Mouse (Mus musculus) hindbrain, embryonic 11.5 days (tissue): Measurements from ENCODE around the gene Npas3. TPM values are rescaled to one million over a fixed set of nuclear protein-coding genes. Genes with fewer than 3 reads are reported as not detected.
A peak's percentile ranks its signal among the peaks of the same experiment; 100 is the strongest.

ENCODE experiments used
- ATAC-seq: fragments of 200-750 bp; cut with Nextera tagmentation; 2 replicates; pipeline ENCODE4 v1.8.0; 2017; ENCODE audit warnings: mild to moderate bottlenecking, moderate TSS enrichment, moderate library complexity; ENCODE audit not compliant: low FRiP score
- DNase-seq: peaks from one replicate; pipeline ENCODE4 v3.0.0-alpha.2; 2015; ENCODE audit warnings: low spot score
- H3K27ac ChIP-seq: fragments of 300-500 bp; sonication (generic); 2 replicates; pipeline ENCODE4 v1.5.1; 2014; ENCODE audit warnings: mild to moderate bottlenecking, low read depth, low read length
- H3K27me3 ChIP-seq: fragments of 300-500 bp; sonication (generic); 2 replicates; pipeline ENCODE4 v1.6.1; 2014; ENCODE audit warnings: mild to moderate bottlenecking, low read length, moderate library complexity, mixed read lengths; ENCODE audit not compliant: control insufficient read depth, insufficient read depth
- H3K36me3 ChIP-seq: fragments of 300-500 bp; sonication (generic); 2 replicates; pipeline ENCODE4 v1.6.1; 2014; ENCODE audit warnings: mild to moderate bottlenecking, low read length, moderate library complexity, mixed read lengths; ENCODE audit not compliant: control insufficient read depth, insufficient read depth
- H3K4me1 ChIP-seq: fragments of 300-500 bp; sonication (generic); replicated peaks from 2 replicates; pipeline ENCODE4 v1.6.1; 2014; ENCODE audit warnings: low read length, mixed read lengths; ENCODE audit not compliant: control insufficient read depth, insufficient read depth
- H3K4me2 ChIP-seq: fragments of 300-500 bp; sonication (generic); replicated peaks from 2 replicates; pipeline ENCODE4 v1.6.1; 2014; ENCODE audit warnings: mild to moderate bottlenecking, low read depth, low read length
- H3K4me3 ChIP-seq: fragments of 300-500 bp; sonication (generic); 2 replicates; pipeline ENCODE4 v1.5.1; 2014; ENCODE audit warnings: low read depth, low read length
- H3K9ac ChIP-seq: fragments of 300-500 bp; sonication (generic); 2 replicates; pipeline ENCODE4 v1.6.1; 2014; ENCODE audit warnings: low read depth, low read length
- H3K9me3 ChIP-seq: fragments of 300-500 bp; sonication (generic); 2 replicates; pipeline ENCODE4 v1.6.1; 2016; ENCODE audit warnings: low read length; ENCODE audit not compliant: control insufficient read depth
- WGBS: fragments of 180-500 bp; shearing (Covaris S2); extraction: QIAGEN DNeasy Blood & Tissue Kit; methylation state at CpG from one replicate; pipeline ENCODE4 v1.1.7; 2014; 5-methylcytosine and 5-hydroxymethylcytosine counted together
- polyA plus RNA-seq: library from polyadenylated mRNA; unstranded; fragments of >200 nt; fragmentation: Nextera tagmentation; extraction: Ambion mirVana; gene quantifications from 2 replicates; pipeline ENCODE4 v1.2.1, GENCODE M21; 2014

The Npas3 gene
- polyA plus RNA-seq, 1 experiment from 2014 or later: 19.7 TPM

- H3K36me3 ChIP-seq: no peaks in the 10 kb centered on the region
- 65% methylated on average over 27 of the region's 27 CpGs for WGBS
- peaks cover 16% of the 10 kb centered on the region for H3K27me3 ChIP-seq
- no peaks in the 10 kb centered on the region for H3K9me3 ChIP-seq
- H3K4me3 ChIP-seq: no peak overlapping the region
- H3K4me2 ChIP-seq: peak overlapping the region; percentile 55
- ATAC-seq (no peak; the same call in 1 of the 2 replicates), DNase-seq (peak; percentile 30)
- no peak overlapping the region for H3K27ac ChIP-seq
- no peak overlapping the region for H3K9ac ChIP-seq
- H3K4me1 ChIP-seq: peaks cover 5% of the 10 kb centered on the region; the same call in 1 of the 2 replicates
Observed at GRCm38 (mm10) chr12:54068757-54069146, 820.3 kb downstream of the Npas3 start.

- Histone ChIP-seq H3K4me3 (no peak overlapping the region), H3K9me3 (no peaks in the 10 kb centered on the region), H3K36me3 (no peaks in the 10 kb centered on the region), H3K27me3 (no peaks in the 10 kb centered on the region; the same call in 1 of the 2 replicates), H3K27ac (no peak overlapping the region), H3K4me1 (no peaks in the 10 kb centered on the region), H3K4me2 (no peak overlapping the region), H3K9ac (no peak overlapping the region)
- DNase-seq: no peak
- ATAC-seq: no peak
- 93% methylated on average over 2 of the region's 2 CpGs for WGBS
Observed at GRCm38 (mm10) chr12:54074012-54074411, 825.5 kb downstream of the Npas3 start.

- Histone ChIP-seq H3K4me3 (no peak overlapping the region), H3K4me2 (no peak overlapping the region), H3K4me1 (no peaks in the 10 kb centered on the region), H3K36me3 (no peaks in the 10 kb centered on the region), H3K27ac (no peak overlapping the region), H3K9ac (no peak overlapping the region), H3K27me3 (no peaks in the 10 kb centered on the region), H3K9me3 (no peaks in the 10 kb centered on the region)
- ATAC-seq (no peak), DNase-seq (no peak)
- 99% methylated on average over 3 of the region's 3 CpGs for WGBS
Observed at GRCm38 (mm10) chr12:54080996-54081395, 832.5 kb downstream of the Npas3 start.

GRCm38 (mm10) chr12:54093729-54094128 lies 845.3 kb downstream of the Npas3 start:
- no peak overlapping the region for H3K4me2 ChIP-seq
- H3K9ac ChIP-seq: no peak overlapping the region
- H3K4me1 ChIP-seq: no peaks in the 10 kb centered on the region
- H3K9me3 ChIP-seq: no peaks in the 10 kb centered on the region
- DNase-seq (no peak), ATAC-seq (no peak)
- 80% methylated on average over 8 of the region's 8 CpGs for whole genome bisulfite sequencing
- no peaks in the 10 kb centered on the region for H3K27me3 ChIP-seq
- H3K27ac ChIP-seq: no peak overlapping the region
- H3K4me3 ChIP-seq: no peak overlapping the region
- H3K36me3 ChIP-seq: no peaks in the 10 kb centered on the region

GRCm38 (mm10) chr12:54096492-54096891 lies 848.0 kb downstream of the Npas3 start:
- Histone ChIP-seq H3K9me3 (no peaks in the 10 kb centered on the region), H3K4me1 (no peaks in the 10 kb centered on the region), H3K27ac (no peak overlapping the region), H3K9ac (no peak overlapping the region), H3K36me3 (no peaks in the 10 kb centered on the region), H3K4me3 (no peak overlapping the region), H3K27me3 (no peaks in the 10 kb centered on the region), H3K4me2 (no peak overlapping the region)
- 78% methylated on average over 2 of the region's 2 CpGs for WGBS
- ATAC-seq (no peak), DNase-seq (no peak)

GRCm38 (mm10) chr12:54098136-54098535 lies 849.7 kb downstream of the Npas3 start:
- ATAC-seq: no peak
- H3K4me1 ChIP-seq: no peaks in the 10 kb centered on the region
- no peak overlapping the region for H3K4me3 ChIP-seq
- H3K4me2 ChIP-seq: no peak overlapping the region
- H3K27ac ChIP-seq: no peak overlapping the region
- WGBS: 80% methylated on average over 6 of the region's 6 CpGs
- no peaks in the 10 kb centered on the region for H3K27me3 ChIP-seq
- no peak for DNase-seq
- no peak overlapping the region for H3K9ac ChIP-seq
- H3K9me3 ChIP-seq: no peaks in the 10 kb centered on the region
- H3K36me3 ChIP-seq: no peaks in the 10 kb centered on the region

- H3K27ac ChIP-seq: no peak overlapping the region
- H3K27me3 ChIP-seq: no peaks in the 10 kb centered on the region
- no peak overlapping the region for H3K4me2 ChIP-seq
- no peak overlapping the region for H3K4me3 ChIP-seq
- DNase-seq (peak; percentile 84), ATAC-seq (no peak)
- H3K9me3 ChIP-seq: no peaks in the 10 kb centered on the region
- H3K9ac ChIP-seq: no peak overlapping the region
- no peaks in the 10 kb centered on the region for H3K36me3 ChIP-seq
- 13% methylated on average over 6 of the region's 6 CpGs for WGBS
- no peaks in the 10 kb centered on the region for H3K4me1 ChIP-seq
Observed at GRCm38 (mm10) chr12:54098785-54099184, 850.3 kb downstream of the Npas3 start.

- 92% methylated on average over 3 of the region's 3 CpGs for WGBS
- DNase-seq (no peak), ATAC-seq (no peak)
- H3K4me2 ChIP-seq: no peak overlapping the region
- no peaks in the 10 kb centered on the region for H3K27me3 ChIP-seq
- no peaks in the 10 kb centered on the region for H3K9me3 ChIP-seq
- no peak overlapping the region for H3K4me3 ChIP-seq
- no peak overlapping the region for H3K27ac ChIP-seq
- no peak overlapping the region for H3K9ac ChIP-seq
- no peaks in the 10 kb centered on the region for H3K36me3 ChIP-seq
- no peaks in the 10 kb centered on the region for H3K4me1 ChIP-seq
Observed at GRCm38 (mm10) chr12:54099458-54099857, 851.0 kb downstream of the Npas3 start.

- Histone ChIP-seq H3K4me2 (no peak overlapping the region), H3K4me1 (no peaks in the 10 kb centered on the region), H3K9ac (no peak overlapping the region), H3K27ac (no peak overlapping the region), H3K27me3 (no peaks in the 10 kb centered on the region), H3K9me3 (no peaks in the 10 kb centered on the region), H3K36me3 (no peaks in the 10 kb centered on the region), H3K4me3 (no peak overlapping the region)
- WGBS: 82% methylated on average over 4 of the region's 5 CpGs
- no peak for ATAC-seq
- no peak for DNase-seq
Observed at GRCm38 (mm10) chr12:54101307-54101870, 852.9 kb downstream of the Npas3 start.
